Mouse (Mus musculus): ENCODE measurements around the gene Smarca2. TPM values are rescaled to one million over a fixed set of nuclear protein-coding genes. Genes with fewer than 3 reads are reported as not detected.

Gene Smarca2
- total RNA-seq, 1 experiment from 2014 or later, result 162 TPM

DNA sequence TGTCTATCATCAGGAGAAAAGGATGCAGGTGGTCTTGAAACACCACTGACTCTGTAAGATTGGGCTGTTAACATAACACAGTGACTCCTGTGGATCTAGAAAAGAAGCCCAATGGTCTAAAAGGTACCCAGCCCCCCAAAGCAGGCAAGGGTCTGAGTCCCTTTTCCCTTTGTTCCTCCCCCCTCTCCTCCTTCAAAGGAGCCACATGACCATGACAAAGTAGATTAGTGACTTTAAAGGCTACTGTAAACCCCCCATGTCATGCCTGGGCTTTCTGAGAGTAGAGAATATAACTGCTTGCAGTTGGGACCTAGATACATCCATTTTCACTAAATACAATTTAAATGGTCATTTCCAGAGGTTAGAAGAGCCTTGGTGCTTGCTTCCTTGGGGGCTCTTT is 156.4 kb downstream of the Smarca2 start:
- no peak for ATAC-seq (ENCODE audit: extremely low read depth, insufficient number of reproducible peaks, low FRiP score, poor library complexity, severe bottlenecking)

DNA sequence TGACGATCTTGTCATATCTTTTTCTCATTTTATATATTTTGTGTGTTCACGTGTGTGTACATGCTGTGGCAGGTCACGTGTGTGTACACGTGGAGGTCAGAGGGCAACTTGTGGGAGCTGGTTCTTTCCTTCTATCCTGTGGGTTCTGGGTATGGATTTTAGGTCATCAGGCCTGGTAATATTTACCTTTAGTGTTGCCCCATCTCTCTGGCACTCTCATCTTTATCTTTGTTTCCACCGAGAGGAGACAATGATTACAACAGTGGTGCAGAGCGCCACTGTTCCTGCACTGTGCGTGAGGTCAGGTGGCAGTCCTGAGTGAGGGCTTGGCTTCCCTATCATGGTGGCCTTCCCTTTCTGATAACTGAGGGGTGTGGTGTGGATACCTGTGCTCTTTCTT is 160.6 kb downstream of the Smarca2 start:
- no peak for ATAC-seq (ENCODE audit: extremely low read depth, insufficient number of reproducible peaks, low FRiP score, poor library complexity, severe bottlenecking)

DNA sequence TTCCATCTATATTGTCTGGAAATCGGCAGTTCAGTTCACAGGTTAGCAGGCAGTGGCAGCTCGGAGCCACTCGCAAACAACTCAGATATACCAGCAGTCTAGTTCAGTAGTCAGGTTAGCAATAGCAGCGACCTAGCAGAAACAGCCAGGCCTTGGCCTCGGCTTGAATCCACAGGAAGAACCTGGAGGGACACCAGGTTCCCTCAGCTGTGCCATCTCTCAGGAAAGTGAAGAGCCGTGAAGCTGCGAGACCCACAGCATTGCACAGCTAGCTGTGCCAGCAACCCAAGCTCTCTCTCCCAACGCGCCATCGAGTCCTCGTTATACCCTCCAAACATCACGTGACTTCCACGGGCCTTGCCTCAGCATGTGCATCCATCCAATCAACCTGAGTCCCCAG is 162.6 kb downstream of the Smarca2 start:
- no peak for ATAC-seq (ENCODE audit: extremely low read depth, insufficient number of reproducible peaks, low FRiP score, poor library complexity, severe bottlenecking)

DNA sequence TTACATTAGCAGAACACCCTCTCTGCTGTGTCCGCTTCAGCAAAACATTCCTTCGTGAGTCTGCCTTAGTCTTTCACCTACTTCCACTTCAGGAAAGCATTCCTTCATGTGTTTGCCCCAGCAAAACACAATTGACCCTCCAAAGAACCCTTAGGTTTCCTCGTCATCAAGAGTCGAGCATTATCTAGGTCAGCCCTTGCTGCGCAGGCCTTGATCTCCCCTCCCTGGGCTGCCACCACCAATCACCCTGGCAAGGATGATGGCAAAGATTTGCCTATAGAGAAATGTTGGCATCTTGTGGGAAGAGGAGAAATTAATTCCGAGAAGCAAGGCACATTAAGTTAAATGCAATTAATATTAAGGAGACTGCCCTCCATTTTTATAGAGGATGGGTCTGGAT is 163.1 kb downstream of the Smarca2 start:
- ATAC-seq (ENCODE audit: extremely low read depth, insufficient number of reproducible peaks, low FRiP score, poor library complexity, severe bottlenecking), result no peak

DNA sequence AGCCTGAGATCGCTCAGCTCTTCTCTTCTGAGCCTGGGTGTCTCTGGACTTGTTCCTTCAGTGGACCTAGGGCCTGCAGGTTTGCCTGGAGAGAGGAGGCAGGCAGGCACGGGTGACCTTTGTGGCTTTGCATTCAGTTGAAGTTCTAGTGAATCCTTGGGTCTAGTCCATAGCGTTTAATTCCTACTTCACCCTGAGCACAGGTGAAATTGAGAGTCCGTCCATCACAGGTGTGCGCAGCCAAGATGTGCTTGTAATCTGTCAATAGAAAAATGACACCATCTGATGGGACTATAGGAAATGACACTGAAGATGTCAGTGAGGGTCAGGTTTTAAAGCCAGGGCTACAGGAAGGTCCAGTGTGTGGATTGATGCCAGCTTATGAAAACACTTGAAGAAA is 164.0 kb downstream of the Smarca2 start:
- ATAC-seq (ENCODE audit: extremely low read depth, insufficient number of reproducible peaks, low FRiP score, poor library complexity, severe bottlenecking), result no peak

DNA sequence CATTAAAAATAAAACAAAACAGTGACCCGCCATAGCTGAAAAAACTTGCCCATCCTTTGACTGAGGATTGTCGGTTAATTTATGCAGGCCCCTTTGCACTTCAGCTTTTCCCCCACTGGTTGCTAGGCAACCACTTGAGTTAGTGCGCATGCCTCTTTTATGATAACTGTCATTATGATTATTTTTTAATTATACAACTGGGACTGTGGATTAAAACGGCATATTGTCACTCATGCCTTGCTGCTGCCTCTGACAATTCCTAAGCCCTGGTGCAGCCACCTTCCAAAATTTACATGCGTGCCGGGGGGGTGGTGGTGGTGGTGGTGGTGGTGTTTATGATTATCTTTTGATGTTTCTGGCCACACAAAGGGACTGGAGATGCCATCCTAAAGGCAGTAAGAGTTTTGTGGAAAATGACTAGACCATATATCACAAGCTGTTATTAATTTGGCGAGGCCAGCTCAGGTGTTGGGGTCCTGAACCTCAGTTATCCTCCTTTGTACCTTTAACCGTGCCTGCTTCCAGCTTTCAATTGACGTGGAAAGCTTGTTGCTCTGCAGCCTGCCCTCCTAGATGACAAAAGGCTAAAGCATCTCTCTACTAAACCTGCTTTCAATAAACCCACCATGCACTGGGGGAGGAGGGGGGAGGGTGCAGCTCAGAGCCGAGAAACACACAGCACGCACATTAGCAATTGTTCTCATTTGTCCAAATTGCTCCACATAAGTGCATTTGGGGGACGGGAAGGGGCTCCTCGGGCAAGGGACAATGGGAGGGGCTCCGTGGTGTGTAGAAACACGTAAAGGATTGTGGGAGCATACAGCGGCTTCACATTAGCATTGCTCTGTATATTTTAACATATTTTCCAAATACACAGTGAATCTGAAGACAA is 165.0 kb downstream of the Smarca2 start:
- ATAC-seq (ENCODE audit: extremely low read depth, insufficient number of reproducible peaks, low FRiP score, poor library complexity, severe bottlenecking), result no peak

DNA sequence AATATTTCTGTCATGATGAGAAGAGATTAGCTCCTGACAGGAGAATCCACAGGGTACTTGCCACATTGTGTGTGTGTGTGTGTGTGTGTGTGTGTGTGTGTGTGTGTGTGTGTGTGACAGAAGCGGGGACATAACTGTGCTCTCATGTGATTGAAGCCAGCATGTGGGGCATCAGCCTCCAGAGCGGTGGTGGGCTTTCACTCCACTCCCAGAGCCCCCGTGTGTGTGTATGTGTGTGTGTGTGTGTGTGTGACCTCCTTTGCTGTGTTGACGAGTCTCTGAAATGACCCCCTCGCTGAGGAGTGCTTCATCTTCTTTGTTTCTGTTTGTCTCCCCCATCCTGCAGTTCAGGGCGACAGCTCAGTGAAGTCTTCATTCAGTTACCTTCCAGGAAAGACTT is 165.7 kb downstream of the Smarca2 start:
- ATAC-seq (ENCODE audit: extremely low read depth, insufficient number of reproducible peaks, low FRiP score, poor library complexity, severe bottlenecking), result no peak

DNA sequence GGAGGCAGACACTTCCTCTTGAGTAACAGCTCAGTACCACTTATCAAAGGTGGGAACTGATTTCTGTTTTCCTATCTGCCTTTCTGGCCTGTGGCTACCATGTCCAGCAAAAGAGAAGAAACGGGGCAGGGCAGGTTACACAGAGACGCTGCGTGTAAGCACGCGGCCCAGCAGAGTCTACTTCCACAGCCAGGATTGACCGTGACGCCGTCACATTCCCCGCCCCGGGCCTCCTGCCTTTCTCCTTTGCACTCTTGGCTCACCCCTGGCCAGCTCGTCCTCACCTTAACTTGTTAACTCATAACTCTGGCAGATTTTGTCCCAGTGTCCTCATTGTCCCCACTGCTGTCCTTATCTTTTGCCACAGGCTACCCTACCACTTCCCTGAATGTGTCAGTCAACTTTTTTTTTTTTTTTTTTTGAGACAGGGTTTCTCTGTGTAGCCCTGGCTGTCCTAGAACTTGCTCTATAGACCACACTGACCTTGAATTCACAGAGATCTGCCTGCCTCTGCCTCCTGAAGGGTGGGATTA is 167.3 kb downstream of the Smarca2 start:
- ATAC-seq (ENCODE audit: extremely low read depth, insufficient number of reproducible peaks, low FRiP score, poor library complexity, severe bottlenecking), result no peak

DNA sequence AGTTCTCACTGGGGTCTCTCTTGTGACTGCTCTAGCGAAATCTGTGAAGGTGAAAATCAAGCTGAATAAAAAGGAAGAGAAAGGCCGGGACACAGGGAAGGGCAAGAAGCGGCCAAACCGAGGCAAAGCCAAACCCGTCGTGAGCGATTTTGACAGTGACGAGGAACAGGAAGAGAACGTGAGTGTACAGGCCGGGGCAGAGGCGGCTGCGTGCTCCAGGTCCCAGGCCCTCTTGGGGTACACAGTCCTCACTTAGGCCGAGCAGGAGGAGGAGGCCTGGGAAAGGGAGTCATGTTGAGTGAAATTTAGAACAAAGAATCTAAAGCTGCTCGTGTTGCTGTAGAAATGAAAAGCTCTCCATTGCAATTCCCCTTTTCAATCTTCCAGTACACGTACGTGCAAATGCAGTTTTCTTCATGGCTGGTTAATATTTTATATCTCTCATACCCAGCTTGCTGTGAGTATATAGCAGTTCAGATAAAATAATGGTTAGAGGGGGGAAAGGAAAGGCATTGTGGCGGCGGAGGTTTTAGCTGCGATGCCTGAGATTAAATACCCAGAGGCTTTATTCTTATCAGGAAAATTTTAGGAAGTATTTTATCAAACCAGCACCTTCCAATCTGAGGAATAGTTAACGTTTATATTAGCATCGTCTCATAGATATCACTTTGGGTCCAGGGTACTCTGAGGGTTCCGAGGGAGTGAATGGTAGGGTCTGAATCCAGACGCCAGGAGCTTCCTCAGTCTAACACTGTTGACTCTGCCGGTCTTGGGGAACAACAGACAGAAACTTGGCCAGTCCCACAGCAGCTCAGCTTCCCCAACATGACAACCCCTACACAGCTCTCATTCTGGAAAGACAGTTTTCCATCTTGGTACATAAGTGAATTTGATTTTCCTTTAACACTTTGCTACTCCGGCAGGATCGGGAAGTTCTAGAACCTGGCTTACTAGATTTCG is 171.5 kb downstream of the Smarca2 start:
- no peak for ATAC-seq (ENCODE audit: extremely low read depth, insufficient number of reproducible peaks, low FRiP score, poor library complexity, severe bottlenecking)

DNA sequence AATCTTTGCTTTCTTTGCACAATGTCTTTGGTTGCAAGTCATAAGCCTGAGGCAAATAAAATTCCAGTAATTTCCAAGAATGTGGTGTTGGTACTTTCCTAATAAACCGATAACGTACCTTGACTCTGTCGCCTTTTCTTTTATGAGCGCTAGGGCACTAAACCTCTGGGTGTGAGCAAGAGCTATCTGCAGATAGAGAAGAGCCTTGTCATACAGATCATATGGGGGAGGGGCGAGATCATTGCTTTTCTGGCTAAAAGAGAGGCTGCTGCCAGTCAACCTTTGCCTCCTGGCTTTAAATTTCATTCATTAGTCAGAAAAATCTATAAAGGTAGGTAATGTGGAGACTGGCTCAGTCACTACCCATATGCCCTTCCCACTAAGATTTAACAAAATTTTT is 173.3 kb downstream of the Smarca2 start:
- ATAC-seq (ENCODE audit: extremely low read depth, insufficient number of reproducible peaks, low FRiP score, poor library complexity, severe bottlenecking), result no peak

DNA sequence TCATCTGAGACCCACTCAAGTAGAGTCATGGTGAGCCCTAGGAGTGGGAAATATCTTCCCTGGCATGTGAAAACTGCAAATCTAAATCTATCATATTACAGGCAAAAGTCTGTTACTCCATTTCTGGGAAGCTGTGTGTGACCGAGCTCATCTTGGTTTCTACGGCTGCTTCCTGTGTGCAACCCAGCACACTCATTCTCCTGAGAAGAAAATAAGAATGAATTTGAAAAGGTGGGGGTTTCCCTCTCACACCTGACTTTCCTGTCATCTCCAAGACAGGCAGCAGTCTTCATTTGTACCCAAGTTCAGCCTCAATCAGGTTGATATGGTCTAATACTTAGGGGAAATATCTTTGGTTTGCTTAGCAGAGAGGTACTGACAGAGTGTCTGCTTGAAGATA is 176.4 kb downstream of the Smarca2 start:
- ATAC-seq (ENCODE audit: extremely low read depth, insufficient number of reproducible peaks, low FRiP score, poor library complexity, severe bottlenecking), result no peak

DNA sequence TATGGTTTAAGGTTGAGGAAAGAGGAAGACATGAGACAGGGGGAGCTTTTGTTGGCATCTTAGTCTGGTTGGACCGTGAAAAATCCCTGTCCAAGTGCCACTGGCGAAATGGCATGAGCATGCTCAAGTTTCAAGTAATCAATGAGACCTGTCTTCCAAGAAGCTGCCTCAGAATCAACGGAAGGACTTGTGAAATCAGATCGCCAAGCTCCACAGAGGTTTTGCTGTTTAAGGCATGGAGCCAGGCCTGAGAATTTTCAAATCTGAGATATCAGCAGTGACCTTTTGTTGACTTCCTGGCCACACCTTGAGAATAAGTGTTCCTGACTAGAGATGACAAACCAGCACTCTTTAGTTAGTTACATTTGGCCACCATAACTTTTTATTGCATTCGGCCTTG is 183.6 kb downstream of the Smarca2 start:
- no peak for ATAC-seq (ENCODE audit: extremely low read depth, insufficient number of reproducible peaks, low FRiP score, poor library complexity, severe bottlenecking)

DNA sequence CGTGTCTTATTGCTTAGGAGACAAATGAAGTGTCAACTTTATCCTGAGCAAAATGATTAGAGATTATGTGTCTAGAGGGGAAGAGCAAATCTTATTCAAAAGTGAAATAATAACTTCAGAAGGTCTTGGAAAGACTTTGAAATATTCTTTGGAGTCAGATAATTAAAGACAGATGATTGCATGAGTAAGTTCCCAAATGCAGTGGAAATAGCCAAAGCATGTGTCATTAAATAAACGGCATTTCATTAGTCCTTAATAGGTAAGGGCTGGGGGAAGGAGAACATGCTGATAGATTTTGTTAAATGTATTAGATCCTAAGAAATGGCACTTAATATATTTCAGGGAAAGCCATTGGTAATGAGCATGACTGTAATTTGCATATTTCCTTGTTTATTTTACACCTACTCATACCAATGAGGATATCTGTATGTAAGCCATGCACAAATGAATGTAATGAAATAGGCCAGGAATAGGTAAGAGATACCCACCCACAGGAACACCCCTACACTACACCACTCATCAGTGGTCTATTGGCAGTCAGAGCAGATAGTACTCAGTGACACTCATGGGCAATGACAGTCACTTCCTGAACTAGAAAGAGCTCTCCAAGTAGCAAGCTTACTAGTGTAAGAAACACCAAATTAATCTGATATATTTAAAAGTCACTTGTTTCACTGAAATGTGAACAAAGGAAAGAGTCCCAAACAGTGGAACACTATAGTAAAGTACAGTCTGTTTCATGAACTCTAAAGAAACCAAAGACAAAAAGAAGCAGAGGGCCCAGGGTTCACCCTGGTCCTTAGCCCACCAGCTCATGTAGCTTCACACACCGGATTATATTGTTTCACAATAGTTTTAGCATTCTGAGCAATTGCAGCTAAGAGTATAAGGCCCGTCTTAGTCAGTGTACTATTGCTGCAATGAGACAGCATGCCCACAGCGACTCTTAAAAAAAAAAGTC is 185.8 kb downstream of the Smarca2 start:
- no peak for ATAC-seq (ENCODE audit: extremely low read depth, insufficient number of reproducible peaks, low FRiP score, poor library complexity, severe bottlenecking)

DNA sequence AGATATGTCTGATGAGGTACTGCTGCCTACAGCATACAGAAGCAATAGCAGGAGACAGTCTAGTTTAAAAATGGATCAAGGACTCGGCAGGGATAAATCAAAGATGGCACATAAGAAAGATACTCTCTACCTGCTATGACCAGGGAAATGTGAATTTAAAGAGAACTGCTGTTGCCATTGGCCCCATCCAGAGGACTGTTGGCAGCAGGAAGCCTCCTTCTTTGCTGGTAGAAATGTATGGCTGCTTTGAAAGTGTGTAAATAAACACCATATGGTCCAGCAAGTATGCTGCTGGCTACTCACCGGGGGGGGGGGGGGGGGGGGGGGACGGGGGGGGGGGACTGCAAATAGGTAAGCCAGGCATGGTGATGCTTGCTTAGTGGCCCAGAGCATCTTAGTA is 189.5 kb downstream of the Smarca2 start:
- no peak for ATAC-seq (ENCODE audit: extremely low read depth, insufficient number of reproducible peaks, low FRiP score, poor library complexity, severe bottlenecking)

DNA sequence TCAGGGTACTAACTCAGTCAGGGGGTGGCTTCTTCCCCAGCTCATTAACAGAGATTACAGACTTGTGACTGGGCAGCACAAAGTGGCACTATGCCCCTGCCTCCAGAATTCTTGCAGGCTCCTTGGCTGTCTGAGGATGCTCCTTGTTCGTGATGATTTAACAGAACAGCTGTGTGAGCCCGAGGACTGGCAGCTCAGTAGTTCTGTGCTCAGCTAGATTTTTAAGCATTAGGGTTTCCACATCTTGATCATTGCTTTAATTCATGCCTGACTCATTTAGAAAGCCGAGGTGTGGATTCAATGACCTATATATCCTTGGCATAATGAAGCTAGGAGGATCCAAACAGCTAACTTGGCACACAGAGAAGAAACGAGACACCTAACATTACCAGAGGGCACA is 191.2 kb downstream of the Smarca2 start:
- no peak for ATAC-seq (ENCODE audit: extremely low read depth, insufficient number of reproducible peaks, low FRiP score, poor library complexity, severe bottlenecking)

DNA sequence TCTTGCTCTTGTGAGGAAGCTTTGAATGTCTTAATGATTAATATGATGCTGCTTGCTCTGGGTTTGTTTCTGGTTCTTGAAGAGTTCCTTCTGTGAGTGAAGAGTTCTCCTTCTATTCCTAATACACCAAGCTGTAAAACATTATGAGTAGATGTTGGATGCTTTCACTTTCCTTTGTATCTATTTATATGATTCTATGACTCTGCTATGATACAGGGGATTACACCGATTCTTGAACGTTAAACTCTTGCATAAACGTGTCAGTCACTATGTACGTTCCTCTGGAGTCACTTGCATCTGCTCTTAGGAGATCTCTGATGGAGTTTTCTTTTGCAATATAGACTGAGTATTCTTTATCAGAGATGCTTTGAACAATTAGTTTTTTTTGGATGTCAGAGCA is 199.6 kb downstream of the Smarca2 start:
- ATAC-seq (ENCODE audit: extremely low read depth, insufficient number of reproducible peaks, low FRiP score, poor library complexity, severe bottlenecking), result no peak

DNA sequence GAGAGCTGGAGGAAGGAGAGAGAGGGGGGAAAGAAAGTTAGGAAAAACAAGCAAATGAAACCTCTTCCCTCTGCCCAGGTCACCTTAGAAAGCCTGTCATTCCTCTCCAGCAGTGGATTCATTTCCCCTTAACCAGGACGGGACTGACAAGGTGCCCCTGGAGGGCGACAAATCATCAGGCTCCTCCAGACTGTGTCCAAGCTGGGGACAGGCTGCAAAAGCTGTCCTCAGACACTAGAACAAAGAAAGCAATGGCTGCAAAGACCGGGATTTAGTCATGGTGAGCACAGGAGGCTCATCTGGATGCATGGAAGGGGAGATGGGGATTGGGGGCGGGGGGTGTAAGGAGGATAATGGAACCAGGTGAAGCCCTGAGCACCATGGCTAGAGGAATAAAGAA is 209.8 kb downstream of the Smarca2 start:
- ATAC-seq (ENCODE audit: extremely low read depth, insufficient number of reproducible peaks, low FRiP score, poor library complexity, severe bottlenecking), result no peak

DNA sequence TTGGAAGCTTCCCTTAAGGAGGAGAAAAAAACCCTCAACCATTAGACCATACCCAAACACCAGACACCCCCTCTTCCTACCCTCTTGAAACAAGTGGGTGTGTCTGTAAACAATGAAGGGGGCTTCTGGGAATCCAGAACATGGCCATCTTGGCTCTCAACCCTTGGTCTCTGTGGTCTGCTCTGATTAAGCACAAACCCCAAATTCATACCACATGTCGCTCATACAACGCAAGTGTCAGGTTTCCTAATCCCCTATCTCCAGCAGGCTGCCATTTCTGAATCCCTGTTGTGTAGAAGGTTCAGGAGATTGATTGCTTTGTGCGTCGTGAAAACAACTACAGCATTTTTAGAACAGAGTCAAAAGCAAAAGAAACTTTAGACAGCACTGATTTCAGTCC is 213.1 kb downstream of the Smarca2 start:
- no peak for ATAC-seq (ENCODE audit: extremely low read depth, insufficient number of reproducible peaks, low FRiP score, poor library complexity, severe bottlenecking)
